Mouse (Mus musculus) heart, postnatal 10 days (tissue): ENCODE results near the gene Coro6. TPM values are rescaled to one million over a fixed set of nuclear protein-coding genes. Genes with fewer than 3 reads are reported as not detected.

Experiments used
- DNase-seq, 2 experiments: peaks; one replicate each; pipeline ENCODE4 v3.0.0; 2021
- intact Hi-C: fragments of 180-260 bp; cut with DNase I; formaldehyde crosslinking; loops from one replicate; pipeline ENCODE4 v1.15.1; 2025
- total RNA-seq, 2 experiments: library from RNA; stranded (reverse); gene quantifications; 2 replicates each; pipeline ENCODE4 v1.2.3; 2021

The Coro6 gene
- total RNA-seq, 2 experiments from 2014 or later, result 196 to 202 TPM

- peak; percentile 84 to 87 for DNase-seq
- intact Hi-C loops, result loop anchor here (1.0 to 10.0 kb wide), 3 partner anchors 10 to 303 kb away; no protein-coding TSS in a partner anchor
Observed at GRCm38 (mm10) chr11:77491502-77492291, 29.5 kb downstream of the Coro6 start.

GRCm38 (mm10) chr11:77492311-77492871 lies 30.2 kb downstream of the Coro6 start:
- DNase-seq, result no peak
- intact Hi-C loops, result loop anchor here (10.0 kb wide), 1 partner anchor 302 kb away; no protein-coding TSS in a partner anchor

- DNase-seq, result peak; percentile 94 to 95
- intact Hi-C loops, result loop anchor here (10.0 kb wide), 1 partner anchor 302 kb away; no protein-coding TSS in a partner anchor
Observed at GRCm38 (mm10) chr11:77492911-77493332, 30.7 kb downstream of the Coro6 start.

GRCm38 (mm10) chr11:77493512-77494343 lies 31.5 kb downstream of the Coro6 start, which contains the start of gene Git1:
Gene Git1 (plus strand): TSS chr11:77493562.
- intact Hi-C loops, result loop anchor here (10.0 kb wide), 1 partner anchor 301 kb away; no protein-coding TSS in a partner anchor
- peak; percentile 53 to 62 for DNase-seq

- intact Hi-C loops, result loop anchor here (10.0 kb wide), 1 partner anchor 300 kb away; no protein-coding TSS in a partner anchor
- no peak for DNase-seq
Observed at GRCm38 (mm10) chr11:77494344-77494676, 32.1 kb downstream of the Coro6 start.

- no peak for DNase-seq
- intact Hi-C loops, result loop anchor here (10.0 kb wide), 1 partner anchor 300 kb away; no protein-coding TSS in a partner anchor
Observed at GRCm38 (mm10) chr11:77494782-77495181, 32.6 kb downstream of the Coro6 start.

GRCm38 (mm10) chr11:77495507-77495906 lies 33.3 kb downstream of the Coro6 start:
- DNase-seq, result no peak
- intact Hi-C loops, result loop anchor here (10.0 kb wide), 1 partner anchor 299 kb away; no protein-coding TSS in a partner anchor

- DNase-seq, result peak; percentile 76 to 84
- intact Hi-C loops, result loop anchor here (10.0 kb wide), 1 partner anchor 297 kb away; no protein-coding TSS in a partner anchor
Observed at GRCm38 (mm10) chr11:77497341-77497756, 35.1 kb downstream of the Coro6 start.

GRCm38 (mm10) chr11:77497851-77498250 lies 35.6 kb downstream of the Coro6 start:
- intact Hi-C loops, result loop anchor here (10.0 kb wide), 1 partner anchor 297 kb away; no protein-coding TSS in a partner anchor
- DNase-seq, result peak; percentile 56 to 66

- intact Hi-C loops, result loop anchor here (10.0 kb wide), 1 partner anchor 296 kb away; no protein-coding TSS in a partner anchor
- no peak for DNase-seq
Observed at GRCm38 (mm10) chr11:77498261-77499139, 36.3 kb downstream of the Coro6 start.

- DNase-seq, result peak in 1 of 2 experiments; percentile 53
- intact Hi-C loops, result loop anchor here (10.0 kb wide), 1 partner anchor 295 kb away; no protein-coding TSS in a partner anchor
Observed at GRCm38 (mm10) chr11:77499354-77499753, 37.1 kb downstream of the Coro6 start.

GRCm38 (mm10) chr11:77500361-77501325 lies 38.4 kb downstream of the Coro6 start:
- no peak for DNase-seq
- intact Hi-C loops, result loop anchor here (1.0 kb wide), 1 partner anchor 9 kb away; no protein-coding TSS in a partner anchor

GRCm38 (mm10) chr11:77501392-77501791 lies 39.2 kb downstream of the Coro6 start:
- intact Hi-C loops, result loop anchor here (1.0 kb wide), 1 partner anchor 10 kb away; no protein-coding TSS in a partner anchor
- DNase-seq, result peak; percentile 84 to 87

GRCm38 (mm10) chr11:77501971-77502370 lies 39.8 kb downstream of the Coro6 start:
- intact Hi-C loops, result loop anchor here (1.0 kb wide), 1 partner anchor 11 kb away; no protein-coding TSS in a partner anchor
- no peak for DNase-seq

GRCm38 (mm10) chr11:77502481-77502880 lies 40.3 kb downstream of the Coro6 start:
- DNase-seq, result no peak
- intact Hi-C loops, result no loop called here

GRCm38 (mm10) chr11:77503511-77503910 lies 41.3 kb downstream of the Coro6 start:
- intact Hi-C loops, result no loop called here
- peak; percentile 60 to 69 for DNase-seq

- intact Hi-C loops, result no loop called here
- no peak for DNase-seq
Observed at GRCm38 (mm10) chr11:77504377-77504776, 42.2 kb downstream of the Coro6 start.
